Mouse (Mus musculus): ENCODE data around the gene Gm20696.

DNA sequence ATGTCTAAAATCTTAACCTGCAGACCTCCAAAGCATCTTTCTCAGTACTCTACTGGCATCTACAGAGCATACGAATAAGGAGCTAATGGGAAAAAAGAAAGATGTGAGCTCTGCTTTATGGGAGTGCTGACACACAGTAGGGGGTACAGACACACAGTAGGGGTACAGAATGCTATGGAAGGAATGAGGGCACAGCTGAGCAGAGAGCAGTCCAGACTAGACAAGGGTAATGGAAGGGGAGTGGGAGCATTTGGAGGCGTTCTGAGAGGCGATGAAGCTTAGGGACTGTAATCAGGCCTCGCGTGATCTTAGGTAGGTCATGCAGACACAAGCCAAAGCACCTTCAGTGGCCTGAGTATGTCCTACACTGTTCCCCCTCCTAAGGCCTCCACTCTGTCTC, 17.4 kb upstream of the Gm20696 start:
- TF ChIP-seq CTCF (IDR thresholded peaks at IDR 0.05; ENCODE audit: extremely low read depth, insufficient read depth, low read length) (no peak), POLR2A (IDR thresholded peaks at IDR 0.05; ENCODE audit: extremely low read depth, insufficient read depth, low read length) (no peak)
